Mouse (Mus musculus) 3T3-L1 (cell line): ENCODE results near the gene Slc25a18.

Experiments
- DNase-seq: peaks from one replicate; pipeline ENCODE4 v3.0.0-alpha.2; 2015; ENCODE audit warnings: low read depth, low spot score

Slc25a18 gene

DNA sequence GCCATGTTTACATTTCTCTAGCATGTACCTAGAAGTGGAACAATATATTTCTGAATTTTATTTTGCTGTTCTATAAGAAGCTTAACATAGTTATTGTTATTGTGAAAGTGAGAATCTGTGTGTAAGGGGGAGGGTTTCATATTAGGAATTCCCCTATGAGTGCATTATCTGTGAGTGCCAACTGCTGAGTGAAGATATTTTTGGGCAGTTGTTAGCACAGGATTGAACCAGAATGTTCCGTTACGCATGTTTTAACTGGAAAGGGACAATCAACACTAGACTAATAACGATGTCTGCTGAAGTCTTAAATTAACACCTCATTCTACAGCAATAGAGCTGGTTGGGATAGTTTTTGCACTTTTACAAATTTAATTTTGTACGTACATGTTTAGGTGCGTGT, 68.4 kb downstream of the Slc25a18 start:
- DNase-seq, result no peak
